Mouse (Mus musculus): ENCODE measurements around the gene Acot13.
A peak's percentile ranks its signal among the peaks of the same experiment; 100 is the strongest.
"Not testable (repeated sequence)": the region's sequence is repeated elsewhere in the genome, so short reads cannot be mapped to it uniquely, and the experiment has no call there.

Acot13 gene

DNA sequence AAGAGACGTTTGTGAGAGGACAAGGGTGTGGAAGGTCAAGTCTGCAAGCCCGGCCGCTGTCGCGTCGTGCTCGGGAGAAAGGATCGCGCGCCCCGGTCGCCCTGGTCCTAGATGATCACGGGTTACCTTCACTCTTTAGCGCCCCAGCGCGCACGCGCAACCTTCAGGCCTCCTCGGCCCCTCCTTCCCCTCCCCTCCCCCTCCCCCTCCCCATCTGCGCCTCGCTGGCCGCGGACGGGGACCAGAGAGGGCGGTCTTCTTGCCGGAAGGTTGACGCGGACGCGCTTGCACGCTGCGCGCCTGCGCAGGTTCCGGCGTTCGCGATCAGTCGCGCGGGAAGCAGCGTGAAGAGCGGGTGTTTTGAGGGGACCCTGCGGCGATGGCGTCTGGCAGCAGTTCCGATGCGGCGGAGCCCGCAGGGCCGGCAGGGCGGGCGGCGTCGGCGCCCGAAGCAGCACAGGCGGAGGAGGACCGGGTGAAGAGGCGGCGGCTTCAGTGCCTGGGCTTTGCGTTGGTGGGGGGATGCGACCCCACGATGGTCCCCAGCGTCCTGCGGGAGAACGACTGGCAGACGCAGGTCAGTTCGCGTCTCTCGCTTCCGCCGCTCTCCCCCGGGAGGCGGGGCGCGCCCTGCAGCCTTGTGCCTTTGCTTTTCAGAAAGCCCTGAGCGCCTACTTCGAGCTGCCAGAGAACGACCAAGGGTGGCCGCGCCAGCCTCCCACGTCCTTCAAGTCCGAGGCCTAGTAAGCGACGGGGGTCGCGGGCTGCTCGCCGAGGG is at the start of gene Acot13, which contains the start of gene Tdp2:
Gene Acot13 (minus strand): TSS at position 188 of the 778 bp plus-strand sequence.
Gene Tdp2 (plus strand): TSS at position 327 of the 778 bp plus-strand sequence.
- DNase-seq (ENCODE audit: extremely low spot score, low spot score) = peak; percentile 100

GRCm38 (mm10) chr13:24880704-24881103 is 49.4 kb upstream of the Acot13 start:
- DNase-seq (ENCODE audit: extremely low spot score, low spot score) = no peak

DNA sequence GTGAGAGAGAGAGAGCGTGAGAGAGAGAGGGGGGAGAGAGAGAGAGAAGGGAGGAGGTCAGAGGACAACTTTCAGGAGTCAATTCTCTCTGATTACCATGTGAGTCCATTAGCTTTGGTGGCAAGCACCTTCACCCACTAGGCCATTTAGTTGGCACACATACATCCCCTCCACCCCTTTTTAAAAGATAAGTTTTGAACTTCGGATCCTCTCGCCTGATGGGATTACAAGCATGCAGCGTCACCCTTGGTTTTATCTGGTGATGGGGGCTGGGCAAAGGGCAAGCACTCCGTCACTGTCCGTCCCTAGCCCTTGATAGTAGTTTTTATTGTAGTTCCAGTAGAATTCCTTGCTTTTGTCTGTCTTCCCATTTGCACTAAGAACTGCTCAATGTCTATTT is 48.9 kb upstream of the Acot13 start:
- DNase-seq (ENCODE audit: extremely low spot score, low spot score) = no peak

DNA sequence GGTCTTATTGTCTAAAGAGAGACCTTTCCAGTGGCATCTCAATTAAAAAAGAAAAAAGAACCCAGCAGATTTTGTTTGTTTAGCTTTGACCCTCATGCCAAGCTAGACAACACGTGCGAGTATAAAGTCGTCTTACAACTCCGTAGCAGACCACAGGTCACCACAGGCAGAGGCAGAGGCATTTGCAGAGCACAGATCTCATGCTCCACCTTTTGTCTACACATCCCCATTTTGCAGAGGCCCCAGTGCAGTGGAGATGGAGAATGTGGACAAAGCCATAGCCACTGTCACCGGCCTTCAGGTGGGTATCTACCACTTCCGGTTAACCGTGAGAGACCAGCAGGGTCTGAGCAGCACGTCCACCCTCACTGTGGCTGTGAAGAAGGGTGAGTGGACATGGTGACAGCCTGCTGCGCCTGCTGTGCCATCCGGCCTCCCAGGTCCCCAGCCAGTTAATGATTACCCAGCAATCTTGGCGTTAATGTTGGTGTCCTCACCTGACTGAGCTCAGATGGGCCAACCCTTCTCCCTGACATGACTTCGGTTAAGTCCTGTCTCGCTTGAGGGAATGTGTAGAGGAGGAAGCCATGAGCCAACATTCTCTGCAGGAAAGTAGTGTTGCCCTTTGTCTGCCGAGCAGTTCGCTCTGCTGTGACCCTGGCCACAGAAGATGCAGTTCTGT is 48.2 kb upstream of the Acot13 start:
- DNase-seq (ENCODE audit: extremely low spot score, low spot score) = no peak

DNA sequence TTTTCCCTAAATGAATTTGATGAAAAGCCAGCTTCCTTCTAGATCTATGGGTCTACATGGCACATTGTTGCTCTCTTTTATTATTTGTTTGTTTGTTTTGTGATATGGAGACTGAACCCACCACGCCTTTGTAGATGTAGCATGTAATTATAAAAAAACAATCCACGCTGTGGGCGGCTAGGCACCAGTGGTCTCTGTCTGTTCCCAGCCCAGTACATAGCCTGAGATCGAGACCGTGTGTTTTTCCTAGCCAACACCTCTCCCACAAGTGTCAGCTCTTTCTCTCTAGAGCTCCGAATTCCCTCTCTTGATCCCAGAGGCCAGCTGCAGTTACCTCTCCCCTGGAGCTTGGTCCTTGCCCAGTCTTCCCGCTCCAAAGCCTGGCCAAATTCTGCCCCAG is 36.9 kb upstream of the Acot13 start:
- no peak for DNase-seq (ENCODE audit: extremely low spot score, low spot score)

DNA sequence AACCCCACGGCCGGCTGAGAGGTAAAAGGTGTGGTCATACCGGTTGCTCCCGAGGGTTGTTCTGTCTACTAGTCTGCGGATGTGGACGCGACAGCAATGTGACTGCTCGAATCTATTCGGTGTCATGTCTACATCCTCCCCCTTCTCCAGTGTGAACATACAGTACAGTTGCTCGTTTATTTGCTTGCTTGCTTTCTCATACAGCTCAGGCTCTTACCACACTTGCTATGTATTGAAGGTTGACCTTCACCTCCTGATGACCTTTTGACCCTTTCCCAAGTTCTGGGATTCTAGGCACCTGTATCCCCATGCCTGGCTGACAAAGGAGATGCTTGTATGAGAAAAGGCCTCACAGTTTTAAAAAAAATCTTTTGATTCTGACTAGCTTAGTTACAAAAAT is 36.4 kb upstream of the Acot13 start:
- no peak for DNase-seq (ENCODE audit: extremely low spot score, low spot score)

- DNase-seq (ENCODE audit: extremely low spot score, low spot score) = no peak
These were observed 35.4 kb upstream of the Acot13 start for GRCm38 (mm10) chr13:24866430-24867402.

GRCm38 (mm10) chr13:24862520-24862919 is 31.2 kb upstream of the Acot13 start:
- peak; percentile 26 for DNase-seq (ENCODE audit: extremely low spot score, low spot score)

GRCm38 (mm10) chr13:24862021-24862420 is 30.7 kb upstream of the Acot13 start:
- no peak for DNase-seq (ENCODE audit: extremely low spot score, low spot score)

DNA sequence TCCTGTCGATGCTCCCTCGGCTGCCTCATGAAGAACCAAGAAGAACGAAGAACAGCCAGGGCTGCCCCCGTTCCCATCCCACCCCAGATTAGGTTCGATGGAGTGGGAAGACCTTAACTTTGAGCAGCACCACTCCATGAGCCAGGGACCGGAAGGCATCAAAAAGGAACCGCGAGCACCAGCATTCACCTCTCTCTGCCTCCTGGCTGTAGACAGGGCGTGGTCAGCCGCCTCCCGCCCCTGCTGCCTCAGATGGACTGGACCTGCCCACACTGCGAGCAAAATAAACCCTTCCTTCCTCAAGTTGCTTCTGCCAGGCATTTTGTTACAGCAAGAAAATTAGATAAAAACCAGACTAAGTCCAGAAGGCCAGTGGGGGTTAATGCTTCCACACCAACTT is 29.7 kb upstream of the Acot13 start:
- DNase-seq (ENCODE audit: extremely low spot score, low spot score) = no peak

GRCm38 (mm10) chr13:24859115-24859514 is 27.8 kb upstream of the Acot13 start:
- no peak for DNase-seq (ENCODE audit: extremely low spot score, low spot score)

- DNase-seq (ENCODE audit: extremely low spot score, low spot score) = no peak
These were observed 21.2 kb upstream of the Acot13 start for GRCm38 (mm10) chr13:24852570-24852969.

GRCm38 (mm10) chr13:24851989-24852388 is 20.6 kb upstream of the Acot13 start:
- DNase-seq (ENCODE audit: extremely low spot score, low spot score) = no peak

DNA sequence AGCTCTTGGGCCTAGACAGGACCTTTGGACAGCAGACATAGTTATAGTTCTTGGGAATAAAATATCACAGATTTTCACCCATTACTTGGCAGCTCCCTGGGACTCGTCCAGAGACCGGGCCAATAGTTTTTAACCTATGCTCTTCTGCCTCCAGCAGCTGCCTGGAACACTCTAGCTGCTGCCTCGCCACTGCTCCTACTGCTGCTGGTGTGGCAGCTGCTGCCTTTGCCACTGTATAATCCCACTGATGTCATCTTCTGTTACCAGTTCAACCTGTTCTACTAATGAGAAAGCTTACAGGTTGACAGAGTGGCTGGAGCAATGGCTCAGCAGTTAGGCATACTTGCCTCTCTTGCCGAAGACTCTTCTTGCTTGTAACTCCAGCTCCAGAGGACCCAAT is 18.0 kb upstream of the Acot13 start:
- no peak for DNase-seq (ENCODE audit: extremely low spot score, low spot score)

GRCm38 (mm10) chr13:24844983-24845955 is 13.9 kb upstream of the Acot13 start, which contains the start of gene D130043K22Rik:
D130043K22Rik (plus strand) TSS chr13:24845135.
- peak; percentile 66 for DNase-seq (ENCODE audit: extremely low spot score, low spot score)

GRCm38 (mm10) chr13:24841702-24842101 is 10.4 kb upstream of the Acot13 start:
- no peak for DNase-seq (ENCODE audit: extremely low spot score, low spot score)

DNA sequence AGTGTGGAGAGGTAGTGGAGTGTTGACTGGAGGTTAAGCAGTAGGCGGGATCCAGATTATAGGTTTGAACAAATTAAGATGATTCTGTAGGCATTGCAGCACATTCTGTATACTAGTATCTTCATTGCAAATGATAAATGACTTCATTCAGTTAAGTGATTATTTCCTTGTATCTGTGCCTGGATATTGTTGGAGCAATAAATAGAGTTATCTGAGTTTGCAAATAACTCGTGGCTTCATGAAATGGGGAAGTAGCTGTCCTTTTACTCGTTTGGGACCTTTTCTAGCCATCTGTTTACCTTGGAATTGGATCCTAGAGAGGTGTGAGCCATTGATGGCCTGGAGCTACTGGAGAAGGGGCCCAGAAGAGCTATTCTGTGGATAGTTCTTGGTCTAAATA is 8.5 kb upstream of the Acot13 start:
- no peak for DNase-seq (ENCODE audit: extremely low spot score, low spot score)

DNA sequence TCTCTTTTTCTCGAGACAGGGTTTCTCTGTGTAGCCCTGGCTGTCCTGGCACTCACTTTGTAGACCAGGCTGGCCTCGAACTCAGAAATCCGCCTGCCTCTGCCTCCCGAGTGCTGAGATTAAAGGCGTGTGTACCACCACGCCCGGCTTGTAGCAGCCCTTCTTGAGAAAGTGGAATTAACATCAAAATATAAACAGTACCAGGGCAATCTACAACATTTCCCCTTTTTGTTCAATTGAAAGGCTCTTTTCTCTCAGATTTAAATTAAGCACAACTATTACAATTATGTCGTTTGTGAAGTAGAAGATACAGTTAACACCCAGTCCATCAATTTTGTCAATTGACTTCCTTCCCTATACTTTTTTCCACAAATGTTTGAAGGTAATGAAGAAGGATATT is 6.4 kb upstream of the Acot13 start:
- not testable (repeated sequence) for DNase-seq (ENCODE audit: extremely low spot score, low spot score)

GRCm38 (mm10) chr13:24832811-24833155 is 1.4 kb upstream of the Acot13 start:
- DNase-seq (ENCODE audit: extremely low spot score, low spot score) = no peak

- DNase-seq (ENCODE audit: extremely low spot score, low spot score) = no peak
These were observed 931 bp upstream of the Acot13 start for GRCm38 (mm10) chr13:24832131-24832810.

Measured in neural tube, embryonic 10.5 days (tissue).